Mouse (Mus musculus) CH12.LX (cell line): ENCODE measurements around the gene Scfd2. TPM values are rescaled to one million over a fixed set of nuclear protein-coding genes. Genes with fewer than 3 reads are reported as not detected.

Experiments
- DNase-seq: peaks from one replicate; pipeline ENCODE4 v3.0.0-alpha.2; 2013; ENCODE audit errors: extremely low read depth
- H3K27ac ChIP-seq: 2 replicates; pipeline ENCODE4 v1.5.1; 2012; ENCODE audit warnings: low read depth, mild to moderate bottlenecking, control low read depth, moderate library complexity; ENCODE audit not compliant: insufficient read depth
- H3K27me3 ChIP-seq: replicated peaks from 2 replicates; pipeline ENCODE3; 2012; ENCODE audit warnings: inconsistent platforms
- H3K36me3 ChIP-seq, 2 experiments: replicated peaks in 1 of 2; 2 replicates each; pipeline versions ENCODE3 to v1.6.1; 2012; ENCODE audit warnings: inconsistent platforms in 1 of 2, low read length in 1 of 2, mild to moderate bottlenecking in 1 of 2, mixed read lengths in 1 of 2, moderate library complexity in 1 of 2; ENCODE audit not compliant: control insufficient read depth in 1 of 2, insufficient read depth in 1 of 2
- H3K4me1 ChIP-seq, 2 experiments: 2 replicates each; pipeline ENCODE4 v1.6.1; 2012; ENCODE audit warnings: inconsistent platforms in 1 of 2, moderate library complexity in 1 of 2; ENCODE audit not compliant: insufficient read depth in 2 of 2, control insufficient read depth in 1 of 2
- H3K4me2 ChIP-seq: 2 replicates; pipeline ENCODE4 v1.6.1; 2012; ENCODE audit warnings: low read depth, mild to moderate bottlenecking, control low read depth; ENCODE audit not compliant: poor library complexity, insufficient read depth, severe bottlenecking
- H3K4me3 ChIP-seq, 3 experiments: fragments of 150-350 bp in 1 of 3; sonication (generic) in 1 of 3; replicated peaks in 1 of 3; 2 replicates each; pipeline versions ENCODE3 to v1.5.1; 2011 to 2012; ENCODE audit warnings: low read depth in 2 of 3, low read length in 2 of 3, mild to moderate bottlenecking in 2 of 3, moderate library complexity in 2 of 3, control low read depth in 1 of 3, improper control_type of control experiment in 1 of 3, inconsistent platforms in 1 of 3, mixed read lengths in 1 of 3; ENCODE audit not compliant: poor library complexity in 1 of 3
- H3K79me2 ChIP-seq: replicated peaks from 2 replicates; pipeline ENCODE4 v1.6.1; 2012; ENCODE audit warnings: mild to moderate bottlenecking, moderate library complexity; ENCODE audit not compliant: control insufficient read depth, poor library complexity, insufficient read depth, severe bottlenecking; ENCODE audit errors: extremely low read depth
- H3K9ac ChIP-seq: 2 replicates; pipeline ENCODE4 v1.6.1; 2012; ENCODE audit warnings: low read depth, mild to moderate bottlenecking, control low read depth, moderate library complexity; ENCODE audit not compliant: insufficient read depth
- H3K9me3 ChIP-seq: replicated peaks from 2 replicates; pipeline ENCODE3; 2012; ENCODE audit warnings: low read length, inconsistent platforms, mixed read lengths
- BHLHE40 ChIP-seq: IDR thresholded peaks from 2 replicates; pipeline ENCODE4 v1.6.1; 2011; ENCODE audit warnings: mild to moderate bottlenecking, low read depth, low read length, improper control_type of control experiment
- CHD1 ChIP-seq: IDR thresholded peaks from 2 replicates; pipeline ENCODE4 v1.6.1; 2012; ENCODE audit warnings: low read depth, low read length, improper control_type of control experiment, inconsistent platforms
- CTCF ChIP-seq, 2 experiments: IDR thresholded peaks in 1 of 2; conservative IDR thresholded peaks in 1 of 2; 2 replicates each; pipeline ENCODE4 v1.5.1; 2011 to 2012; ENCODE audit warnings: low read depth in 2 of 2, low read length in 2 of 2, improper control_type of control experiment in 1 of 2, inconsistent platforms in 1 of 2, mild to moderate bottlenecking in 1 of 2, moderate library complexity in 1 of 2
- E2F4 ChIP-seq: IDR thresholded peaks from 2 replicates; pipeline ENCODE4 v1.6.1; 2011; ENCODE audit warnings: low read depth, low read length, improper control_type of control experiment; ENCODE audit not compliant: insufficient replicate concordance
- GABPA ChIP-seq: IDR thresholded peaks from 2 replicates; pipeline ENCODE4 v1.6.1; 2012; ENCODE audit warnings: low read depth, low read length, improper control_type of control experiment, inconsistent platforms; ENCODE audit not compliant: insufficient replicate concordance
- HCFC1 ChIP-seq: IDR thresholded peaks from 2 replicates; pipeline ENCODE4 v1.6.1; 2012; ENCODE audit warnings: low read depth, mild to moderate bottlenecking, inconsistent platforms, low read length, improper control_type of control experiment
- IRF4 ChIP-seq: IDR thresholded peaks from 2 replicates; pipeline ENCODE4 v1.6.1; 2014; ENCODE audit warnings: low read depth, mild to moderate bottlenecking, inconsistent platforms, low read length, improper control_type of control experiment
- JUN ChIP-seq: IDR thresholded peaks from 2 replicates; pipeline ENCODE4 v1.6.1; 2011; ENCODE audit warnings: low read depth, mild to moderate bottlenecking, low read length, improper control_type of control experiment, moderate library complexity; ENCODE audit not compliant: insufficient read depth
- JUND ChIP-seq: conservative IDR thresholded peaks from 2 replicates; pipeline ENCODE4 v1.6.1; 2011; ENCODE audit warnings: low read depth, low read length, improper control_type of control experiment
- MAX ChIP-seq: IDR thresholded peaks from 2 replicates; pipeline ENCODE4 v1.6.1; 2011; ENCODE audit warnings: low read length, improper control_type of control experiment
- MAZ ChIP-seq: IDR thresholded peaks from 2 replicates; pipeline ENCODE4 v1.6.1; 2012; ENCODE audit warnings: low read depth, mild to moderate bottlenecking, inconsistent platforms, low read length, improper control_type of control experiment, moderate library complexity
- MEF2A ChIP-seq: IDR thresholded peaks from 2 replicates; pipeline ENCODE4 v1.6.1; 2014; ENCODE audit warnings: low read depth, mild to moderate bottlenecking, inconsistent platforms, low read length, improper control_type of control experiment, borderline replicate concordance
- MXI1 ChIP-seq: IDR thresholded peaks from 2 replicates; pipeline ENCODE4 v1.6.1; 2011; ENCODE audit warnings: mild to moderate bottlenecking, low read depth, low read length, improper control_type of control experiment
- NELFE ChIP-seq: IDR thresholded peaks from 2 replicates; pipeline ENCODE4 v1.6.1; 2011; ENCODE audit warnings: low read depth, low read length, improper control_type of control experiment
- PAX5 ChIP-seq: IDR thresholded peaks from 2 replicates; pipeline ENCODE4 v1.6.1; 2012; ENCODE audit warnings: low read length, inconsistent platforms, mixed read lengths
- POLR2AphosphoS2 ChIP-seq: IDR thresholded peaks from 2 replicates; pipeline ENCODE4 v1.6.1; 2011; ENCODE audit warnings: low read depth, low read length, improper control_type of control experiment
- SMC3 ChIP-seq: IDR thresholded peaks from 2 replicates; pipeline ENCODE4 v1.6.1; 2011; ENCODE audit warnings: low read depth, low read length, improper control_type of control experiment
- TCF12 ChIP-seq: IDR thresholded peaks from 2 replicates; pipeline ENCODE4 v1.6.1; 2014; ENCODE audit warnings: low read depth, mild to moderate bottlenecking, inconsistent platforms, low read length, improper control_type of control experiment
- ZC3H11A ChIP-seq: IDR thresholded peaks from 2 replicates; pipeline ENCODE4 v1.6.1; 2012; ENCODE audit warnings: low read depth, mild to moderate bottlenecking, inconsistent platforms, low read length, improper control_type of control experiment
- ZKSCAN1 ChIP-seq: IDR thresholded peaks from 2 replicates; pipeline ENCODE4 v1.6.1; 2012; ENCODE audit warnings: low read depth, inconsistent platforms, low read length, improper control_type of control experiment, borderline replicate concordance
- ZNF384 ChIP-seq: IDR thresholded peaks from 2 replicates; pipeline ENCODE4 v1.6.1; 2012; ENCODE audit warnings: low read depth, low read length, improper control_type of control experiment, inconsistent platforms
- dilution Hi-C: fragments of 300-500 bp; cut with MboI; formaldehyde crosslinking; loops from 2 replicates; pipeline ENCODE4 v1.14.3; 2020; ENCODE audit warnings: low sequenced_read_pairs; ENCODE audit not compliant: extremely low pct_unique_long_range_greater_than_20kb, extremely low pct_ligation_motif_present
- in situ Hi-C: fragments of 300-500 bp; cut with MboI; formaldehyde crosslinking; loops from 3 replicates; pipeline ENCODE4 v1.14.3; 2019; ENCODE audit warnings: low sequenced_read_pairs, low pct_ligation_motif_present, low pct_unique_long_range_greater_than_20kb, mixed read lengths
- polyA plus RNA-seq: library from polyadenylated mRNA; unstranded; fragments of >175 nt; gene quantifications from 2 replicates; pipeline ENCODE4 v1.2.1, GENCODE M21; 2012; ENCODE audit warnings: low read depth; ENCODE audit not compliant: insufficient read length
- total RNA-seq, 2 experiments: library from RNA; depleted of rRNA; stranded (reverse); fragments of 300-350 nt in 1 of 2; fragments of >200 nt in 1 of 2; gene quantifications; 2 replicates each; pipeline ENCODE4 v1.2.3; 2012 to 2014

Scfd2 gene
- total and polyA plus RNA-seq, 3 experiments, result 13.2 to 18.0 (median 14.4) TPM

- dilution Hi-C loops (no loop called here), in situ Hi-C loops (no loop called here)
- Histone ChIP-seq H3K4me1 (peaks cover 5 to 15% of the 10 kb centered on the region in 2 experiments), H3K27me3 (no peaks in the 10 kb centered on the region), H3K9ac (no peak overlapping the region), H3K27ac (no peak overlapping the region), H3K4me3 (no peak overlapping the region), H3K9me3 (no peaks in the 10 kb centered on the region), H3K4me2 (no peak overlapping the region), H3K36me3 (no peaks in the 10 kb centered on the region), H3K79me2 (no peaks in the 10 kb centered on the region)
- no peak for TF ChIP-seq ZC3H11A
- TF ChIP-seq POLR2AphosphoS2, result no peak
- TF ChIP-seq PAX5, result no peak
- no peak for TF ChIP-seq MAZ
- TF ChIP-seq ZKSCAN1, result no peak
- TF ChIP-seq CTCF (conservative IDR thresholded peaks at IDR 0.05 in 1 of 2, IDR thresholded peaks at IDR 0.05 in 1 of 2; ENCODE audit: low read depth in 2 of 2, low read length in 2 of 2), result no peak
- TF ChIP-seq BHLHE40, result no peak
- TF ChIP-seq ZNF384, result no peak
- TF ChIP-seq MXI1, result no peak
- no peak for TF ChIP-seq JUN
- TF ChIP-seq TCF12, result no peak
- TF ChIP-seq NELFE, result no peak
- no peak for DNase-seq
These were observed 302.6 kb downstream of the Scfd2 start for GRCm38 (mm10) chr5:74228938-74229337.

- Histone ChIP-seq H3K9ac (no peak overlapping the region), H3K4me1 (0 out of 4 replicates have a peak, but pooled peaks cover 0 to under 1% of the 10 kb centered on the region in 2 experiments), H3K79me2 (no peaks in the 10 kb centered on the region), H3K4me3 (no peak overlapping the region), H3K9me3 (no peaks in the 10 kb centered on the region), H3K36me3 (peaks cover 0 to 2% of the 10 kb centered on the region in 2 experiments), H3K4me2 (no peak overlapping the region), H3K27ac (no peak overlapping the region), H3K27me3 (no peaks in the 10 kb centered on the region)
- no peak for DNase-seq
- TF ChIP-seq JUND, result no peak
- no peak for TF ChIP-seq E2F4
- TF ChIP-seq BHLHE40, result no peak
- in situ Hi-C loops (no loop called here), dilution Hi-C loops (no loop called here)
These were observed 304.2 kb downstream of the Scfd2 start for GRCm38 (mm10) chr5:74227352-74227751.

GRCm38 (mm10) chr5:74226183-74226582 is 305.4 kb downstream of the Scfd2 start:
- Histone ChIP-seq H3K79me2 (no peaks in the 10 kb centered on the region), H3K36me3 (peaks cover 0 to 2% of the 10 kb centered on the region in 2 experiments), H3K27ac (no peak overlapping the region)
- in situ Hi-C loops, result no loop called here
- no peak for TF ChIP-seq MAX
- TF ChIP-seq CHD1, result no peak
- TF ChIP-seq HCFC1, result no peak
- no peak for TF ChIP-seq POLR2AphosphoS2
- no peak for TF ChIP-seq ZC3H11A
- TF ChIP-seq MEF2A, result no peak
- no peak for TF ChIP-seq SMC3
- TF ChIP-seq IRF4, result no peak
- no peak for TF ChIP-seq GABPA
- no peak for TF ChIP-seq TCF12
- TF ChIP-seq, all 38 proteins: peak for 0
- no peak overlapping the region for H3K4me3 ChIP-seq
- H3K4me1 ChIP-seq, result no peaks in the 10 kb centered on the region
- H3K9ac ChIP-seq, result no peak overlapping the region
- H3K9me3 ChIP-seq, result no peaks in the 10 kb centered on the region
- dilution Hi-C loops, result no loop called here
- H3K27me3 ChIP-seq, result no peaks in the 10 kb centered on the region
- DNase-seq, result no peak
- no peak overlapping the region for H3K4me2 ChIP-seq
